Mouse (Mus musculus) inflammation-experienced regulatory T-cells, adult 6 months (primary cell): ENCODE measurements around the gene Smn1. TPM values are rescaled to one million over a fixed set of nuclear protein-coding genes. Genes with fewer than 3 reads are reported as not detected.
"Not testable (repeated sequence)": the region's sequence is repeated elsewhere in the genome, so short reads cannot be mapped to it uniquely, and the experiment has no call there.

Source experiments
- ATAC-seq: one replicate; pipeline ENCODE4 v1.8.0; 2017
- polyA plus RNA-seq, 3 experiments: library from polyadenylated mRNA; unstranded; fragments of 100-300 nt; shearing (Covaris generic); gene quantifications; one replicate each; pipeline ENCODE4 v1.2.1; 2017

The Smn1 gene
- polyA plus RNA-seq: 10 to 100 TPM; 28.5 to 34.4 (median 30.8) TPM

GRCm38 (mm10) chr13:100124423-100125257, at the start of gene Smn1:
Gene Smn1, plus strand, starts transcription at chr13:100124852.
- peak; percentile 97 for ATAC-seq

DNA sequence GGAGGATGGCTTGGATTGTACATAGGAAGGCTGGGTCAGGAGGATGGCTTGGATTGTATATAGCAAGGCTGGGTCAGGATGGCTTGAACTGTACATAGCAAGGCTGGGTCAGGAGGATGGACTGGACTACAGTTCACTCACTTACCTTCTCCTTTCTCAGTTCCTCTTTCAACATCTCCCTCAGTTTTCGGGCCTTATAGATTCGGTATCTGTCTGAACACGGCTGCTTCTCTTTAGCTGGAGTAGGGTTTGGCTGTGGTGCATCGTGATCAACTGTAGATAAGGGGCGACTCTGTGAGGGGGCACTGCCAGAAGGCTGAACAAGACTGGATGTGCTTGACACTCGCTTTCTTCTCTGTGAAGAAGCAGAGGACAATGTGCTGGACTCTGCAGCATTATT, 25.8 kb upstream of the Smn1 start:
- no peak for ATAC-seq

DNA sequence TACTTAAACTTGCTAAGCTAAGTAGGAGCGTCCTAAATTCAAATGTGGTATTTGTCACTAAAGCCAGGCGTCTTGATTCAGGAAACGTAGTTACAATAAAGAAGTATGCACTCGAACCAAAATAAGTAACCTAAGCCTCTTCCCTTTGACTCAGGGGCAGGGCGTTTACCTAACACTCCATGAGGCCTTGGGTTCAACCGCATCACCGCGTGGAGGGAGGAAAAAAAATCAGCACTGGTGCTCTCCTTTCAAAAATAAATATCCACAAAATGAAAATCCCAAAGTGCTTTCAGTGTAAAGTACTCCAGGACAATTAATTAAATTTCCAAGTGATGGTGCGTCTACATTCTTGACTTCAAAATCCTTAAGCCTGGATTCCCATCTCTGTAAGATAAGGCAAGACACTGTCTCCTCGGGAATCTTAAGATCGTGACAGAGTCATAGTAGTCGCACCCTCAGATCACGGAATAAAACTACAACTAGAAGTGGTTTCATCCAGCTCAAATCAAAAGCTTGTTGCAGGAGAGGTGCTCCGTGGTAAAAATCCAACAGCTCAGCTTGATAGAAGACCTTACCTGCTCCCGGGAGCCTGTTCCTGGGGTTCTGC, 21.5 kb upstream of the Smn1 start:
- ATAC-seq: no peak

GRCm38 (mm10) chr13:100103748-100104254, 20.9 kb upstream of the Smn1 start, which contains the start of gene Bdp1:
Gene Bdp1, minus strand, starts transcription at chr13:100104070.
- peak; percentile 75 for ATAC-seq

DNA sequence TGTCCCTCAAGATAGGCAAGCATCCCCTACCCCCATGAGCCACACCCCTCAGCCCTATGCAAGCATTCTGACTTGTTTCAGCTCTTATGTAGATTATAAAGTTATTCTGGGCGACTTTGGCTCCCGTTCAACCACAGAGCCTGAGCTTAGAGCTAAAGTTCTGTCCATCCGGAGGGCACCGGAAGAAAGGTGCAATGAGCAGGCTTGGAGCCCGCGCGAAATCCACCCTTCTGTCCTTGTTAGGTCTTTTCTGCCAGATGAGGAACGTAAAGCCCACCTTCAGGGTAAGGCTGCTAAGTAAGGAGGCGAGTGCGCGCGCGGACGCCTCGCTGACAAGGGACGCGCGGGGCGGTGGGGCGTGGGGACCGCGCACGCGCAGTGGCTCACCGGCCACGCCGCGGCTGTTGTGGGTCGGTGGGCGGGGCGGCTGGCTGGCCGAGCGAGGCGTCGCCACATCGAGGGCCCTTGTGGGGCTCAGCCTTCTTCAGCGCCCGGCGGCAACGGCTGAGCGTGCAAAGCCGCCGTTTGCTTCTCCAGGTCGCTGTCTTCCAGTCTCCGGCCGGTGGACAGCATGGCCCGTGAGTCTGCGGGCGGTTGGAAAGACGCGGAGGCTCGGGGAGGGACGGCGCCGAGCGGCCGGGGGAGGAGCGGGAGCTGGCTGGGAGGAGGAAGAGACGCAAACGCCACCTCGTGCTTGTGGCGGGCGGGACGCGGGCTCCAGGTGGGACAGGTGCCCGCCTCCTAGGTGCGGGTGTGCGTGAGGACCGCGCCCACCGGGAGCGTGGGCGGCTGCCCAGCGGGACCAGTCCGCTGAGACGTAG, 16.8 kb upstream of the Smn1 start, which contains the start of gene Serf1:
Serf1 (plus strand) TSS at position 361 of the 821 bp plus-strand sequence.
- ATAC-seq: peak; percentile 36

DNA sequence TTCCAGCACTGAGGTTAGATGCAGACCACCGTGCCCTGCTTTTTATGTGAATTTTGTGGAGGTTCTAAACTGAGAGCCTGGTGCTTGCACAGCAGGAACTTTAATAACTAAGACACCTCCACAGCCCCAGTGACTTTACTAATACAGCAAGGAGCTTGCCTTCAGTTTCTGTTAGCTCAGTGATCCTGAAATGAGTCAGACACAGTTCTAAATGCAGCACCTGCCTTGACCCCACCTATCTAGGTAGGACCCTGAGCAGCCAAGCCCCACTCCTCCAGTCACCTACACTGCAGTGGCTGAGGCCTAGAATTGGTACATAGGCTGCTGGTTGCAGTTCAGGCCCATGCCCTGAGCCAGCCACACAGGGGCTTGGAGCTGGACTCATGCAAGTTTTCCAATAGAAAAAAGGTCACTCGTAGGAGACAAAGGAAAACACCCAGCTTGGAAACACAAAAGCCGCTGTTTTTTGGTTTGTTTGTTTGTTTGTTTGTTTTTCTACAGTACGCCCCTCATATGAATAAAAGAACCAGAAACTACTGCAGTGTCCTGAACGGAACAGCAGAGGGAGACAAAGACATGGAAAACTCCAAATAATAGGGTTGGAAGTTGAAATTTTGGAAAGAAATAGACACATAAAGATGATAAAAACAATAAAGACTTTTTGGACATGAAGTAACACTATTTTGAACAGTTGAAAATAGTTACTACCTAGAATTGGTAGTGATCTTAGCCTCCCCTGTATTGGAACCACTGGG, 12.3 kb upstream of the Smn1 start:
- no peak for ATAC-seq

DNA sequence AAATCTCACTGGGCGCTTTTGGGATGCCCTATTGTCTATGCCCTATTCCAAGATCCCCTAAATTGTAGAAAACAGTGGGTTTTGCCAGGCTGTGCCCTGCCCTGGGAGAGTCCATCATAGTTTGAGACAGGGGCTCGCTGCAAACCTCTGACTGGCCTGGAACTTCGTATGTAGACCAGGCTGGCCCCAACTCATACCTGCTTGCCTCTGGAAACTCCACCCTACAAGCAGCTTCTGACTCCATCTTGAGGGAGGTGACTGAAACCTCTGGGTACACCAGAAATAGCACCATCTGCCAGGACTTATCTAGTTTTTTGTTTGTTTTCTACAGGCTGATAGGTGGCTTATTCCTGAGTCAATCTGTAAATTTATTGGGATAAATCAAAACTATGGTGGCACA, 682 bp upstream of the Smn1 start:
- ATAC-seq: no peak

DNA sequence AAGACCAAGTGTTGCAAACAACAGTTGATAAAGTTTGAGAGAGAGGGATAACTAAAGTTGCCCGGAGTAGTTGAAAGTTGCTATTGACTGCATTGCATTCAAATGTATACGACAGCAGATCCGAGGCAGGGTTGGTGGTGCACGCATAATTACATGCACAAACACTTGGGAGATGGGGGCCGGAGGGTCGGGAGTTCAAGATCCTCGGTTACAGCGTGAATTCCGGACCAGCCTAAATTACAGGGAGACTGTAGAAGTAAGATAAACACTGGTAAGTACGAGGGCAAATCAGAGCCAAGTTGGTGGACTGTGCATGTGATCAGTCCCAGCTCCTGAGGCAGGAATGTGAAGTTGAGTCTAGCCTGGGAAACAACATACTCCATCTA, 599 bp downstream of the Smn1 start:
- peak; percentile 8 for ATAC-seq

- no peak for ATAC-seq
These were observed 17.1 kb downstream of the Smn1 start for GRCm38 (mm10) chr13:100141646-100142314.

DNA sequence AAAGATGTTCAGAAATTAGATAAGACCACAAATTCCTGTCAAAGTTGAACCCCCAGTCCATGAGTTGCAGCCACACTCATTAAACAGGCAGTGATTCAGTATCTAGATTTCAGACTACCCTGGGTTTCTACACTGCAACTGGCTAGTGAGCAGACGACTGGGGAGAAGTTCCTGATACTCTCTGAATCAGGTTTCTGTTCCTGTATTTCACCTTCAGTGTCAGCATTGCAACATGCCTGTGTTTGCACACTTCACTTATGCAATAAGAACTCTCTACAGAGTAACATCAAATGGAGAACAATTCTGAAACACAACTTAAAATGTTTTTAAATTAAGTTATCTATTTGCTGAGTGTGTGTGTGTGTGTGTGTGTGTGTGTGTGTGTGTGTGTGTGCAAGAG, 28.0 kb downstream of the Smn1 start:
- no peak for ATAC-seq

DNA sequence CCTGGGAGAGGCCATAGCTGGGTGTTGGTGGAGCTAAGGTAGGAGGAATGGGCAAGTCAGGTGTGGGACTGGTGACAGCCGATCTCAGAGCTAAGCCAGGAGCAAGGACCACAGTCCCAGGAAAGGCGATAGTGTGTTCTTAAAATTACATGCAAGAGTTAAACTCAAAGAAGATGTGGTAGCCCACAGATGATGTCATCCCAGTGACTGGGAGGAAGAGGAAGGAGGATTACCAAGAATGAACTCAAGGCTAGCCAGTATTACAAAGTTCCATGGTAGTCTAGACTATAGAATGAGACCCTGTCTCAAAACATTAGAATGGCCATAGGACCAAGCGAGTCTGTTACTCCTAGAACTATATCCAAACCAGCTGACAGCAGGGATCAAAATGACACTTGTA, 32.0 kb downstream of the Smn1 start:
- ATAC-seq: no peak

GRCm38 (mm10) chr13:100161171-100161870, 36.7 kb downstream of the Smn1 start:
- ATAC-seq: not testable (repeated sequence)

DNA sequence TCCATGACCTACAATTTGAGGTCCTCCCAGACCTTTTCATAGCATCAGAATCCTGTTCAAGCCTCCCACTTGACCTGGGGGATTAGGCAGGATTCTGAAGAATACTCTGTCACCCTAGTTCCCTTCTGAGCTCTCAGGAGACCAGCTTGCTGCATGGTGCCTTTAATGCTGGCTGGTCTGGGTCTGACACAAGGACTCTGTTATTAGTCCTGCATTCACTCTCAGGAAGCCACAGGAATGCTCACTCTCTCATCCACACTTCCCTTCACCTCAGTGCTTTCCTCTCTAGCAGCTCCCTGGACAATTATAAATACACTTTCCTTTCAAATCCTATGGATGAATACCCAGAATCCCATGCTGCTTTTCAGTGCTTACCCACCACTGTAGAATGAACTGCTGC, 37.8 kb downstream of the Smn1 start:
- ATAC-seq: not testable (repeated sequence)

- not testable (repeated sequence) for ATAC-seq
These were observed 41.7 kb downstream of the Smn1 start for GRCm38 (mm10) chr13:100166378-100166777.

GRCm38 (mm10) chr13:100174360-100174759, 49.7 kb downstream of the Smn1 start:
- not testable (repeated sequence) for ATAC-seq

DNA sequence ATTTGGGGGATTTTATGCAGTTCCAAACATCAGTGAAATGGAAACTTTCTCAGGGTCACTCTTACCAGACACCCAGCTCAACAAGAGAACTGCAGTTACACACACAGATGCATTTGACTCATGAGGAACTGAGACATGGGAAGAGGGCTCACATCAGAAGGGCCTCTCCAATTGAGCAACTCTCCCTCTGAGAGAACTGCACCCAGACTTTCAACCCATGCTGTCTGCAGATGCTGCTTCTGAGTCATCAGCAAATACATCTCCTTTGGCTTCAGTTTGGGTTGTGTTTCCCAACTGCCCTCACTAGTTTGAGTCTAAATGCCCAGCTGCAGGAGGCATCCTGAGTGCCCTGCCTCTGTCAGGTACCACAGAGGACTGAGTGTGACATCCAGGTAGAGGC, 58.5 kb downstream of the Smn1 start:
- ATAC-seq: not testable (repeated sequence)
